Mouse (Mus musculus): ENCODE measurements around the gene Hyls1.

DNA sequence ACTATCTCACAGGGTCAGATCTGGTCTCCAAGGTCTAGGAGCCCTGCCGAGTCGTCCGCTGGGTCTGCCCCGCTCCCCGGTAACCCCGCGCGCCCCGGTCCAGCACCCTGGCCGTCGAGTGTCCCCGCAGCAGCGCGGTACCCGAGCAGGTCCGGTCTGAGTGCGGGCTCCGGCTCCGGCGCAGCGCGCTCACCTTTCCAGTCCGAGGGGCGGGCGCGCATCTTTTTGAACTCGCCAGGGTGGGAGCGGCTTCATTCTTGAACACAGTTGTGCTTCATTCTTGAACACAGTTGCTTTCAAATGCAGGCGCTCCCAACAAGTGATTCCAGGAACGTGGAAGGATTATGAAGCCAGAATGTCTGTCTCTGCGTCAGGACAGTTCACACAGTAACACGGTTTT, 4.2 kb upstream of the Hyls1 start:
- TF ChIP-seq CTCF (IDR thresholded peaks at IDR 0.05; ENCODE audit: low read depth, low read length) (no peak), POLR2AphosphoS5 (IDR thresholded peaks at IDR 0.05; ENCODE audit: insufficient replicate concordance, low read depth, low read length) (no peak), GATA2 (IDR thresholded peaks at IDR 0.05; ENCODE audit: borderline replicate concordance, low read depth, low read length) (no peak), GATA1 (IDR thresholded peaks at IDR 0.05; ENCODE audit: borderline replicate concordance, low read length) (no peak)
